Mouse (Mus musculus): ENCODE results near the gene Mob3b.

DNA sequence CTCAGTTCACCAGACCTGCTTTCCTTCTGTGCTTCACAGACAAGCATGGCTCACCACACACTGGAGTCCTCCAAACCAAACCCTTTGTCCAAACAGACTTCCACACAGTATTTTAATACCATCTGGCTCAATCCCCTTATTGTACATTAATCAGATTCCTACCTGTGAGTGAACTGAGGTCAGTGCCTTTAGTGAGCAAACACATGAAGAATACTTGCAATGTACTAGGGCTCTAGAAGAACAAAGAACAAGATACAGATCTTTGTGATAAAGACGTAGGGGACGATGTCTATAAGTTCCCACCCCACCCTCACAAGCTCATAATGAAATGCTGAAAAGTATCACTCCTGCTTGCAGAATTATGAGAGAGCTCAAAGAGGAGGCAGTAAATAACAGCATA lies 38.4 kb downstream of the Mob3b start:
- TF ChIP-seq CTCF (IDR thresholded peaks at IDR 0.05; ENCODE audit: extremely low read depth, insufficient read depth, low read length): no peak
- TF ChIP-seq POLR2A (IDR thresholded peaks at IDR 0.05; ENCODE audit: extremely low read depth, insufficient read depth, low read length): no peak
